Mouse (Mus musculus): Measurements from ENCODE around the gene Tymp. TPM values are rescaled to one million over a fixed set of nuclear protein-coding genes. Genes with fewer than 3 reads are reported as not detected.

The Tymp gene
- polyA plus RNA-seq, 1 experiment from 2014 or later = 0.97 TPM

- Histone ChIP-seq H3K27ac (ENCODE audit: low read length) (no peak overlapping the region), H3K4me1 (ENCODE audit: control insufficient read depth, insufficient read depth, low read length) (no peaks in the 10 kb centered on the region), H3K9me3 (replicated peaks; ENCODE audit: control insufficient read depth, low read length) (no peaks in the 10 kb centered on the region), H3K4me3 (ENCODE audit: low read length) (no peak overlapping the region), H3K27me3 (ENCODE audit: control insufficient read depth, insufficient read depth, low read length) (no peaks in the 10 kb centered on the region), H3K9ac (ENCODE audit: low read length) (no peak overlapping the region), H3K36me3 (ENCODE audit: control insufficient read depth, insufficient read depth) (no peaks in the 10 kb centered on the region), H3K4me2 (ENCODE audit: low read depth, low read length) (no peak overlapping the region)
- WGBS = 47% methylated on average over 1 of the region's 1 CpGs
- no peak for ATAC-seq (replicated peaks; ENCODE audit: extremely low read depth, insufficient read depth, low FRiP score)
Measured at GRCm38 (mm10) chr15:89399716-89400115, 22.9 kb upstream of the Tymp start.

- Histone ChIP-seq H3K4me2 (ENCODE audit: low read depth, low read length) (no peak overlapping the region), H3K9ac (ENCODE audit: low read length) (no peak overlapping the region), H3K36me3 (ENCODE audit: control insufficient read depth, insufficient read depth) (no peaks in the 10 kb centered on the region), H3K27ac (ENCODE audit: low read length) (no peak overlapping the region), H3K4me3 (ENCODE audit: low read length) (no peak overlapping the region), H3K4me1 (ENCODE audit: control insufficient read depth, insufficient read depth, low read length) (no peaks in the 10 kb centered on the region), H3K9me3 (replicated peaks; ENCODE audit: control insufficient read depth, low read length) (no peaks in the 10 kb centered on the region), H3K27me3 (ENCODE audit: control insufficient read depth, insufficient read depth, low read length) (no peaks in the 10 kb centered on the region)
- WGBS = 79% methylated on average over 2 of the region's 2 CpGs
- no peak for ATAC-seq (replicated peaks; ENCODE audit: extremely low read depth, insufficient read depth, low FRiP score)
Measured at GRCm38 (mm10) chr15:89398146-89398545, 21.3 kb upstream of the Tymp start.

- Histone ChIP-seq H3K9me3 (replicated peaks; ENCODE audit: control insufficient read depth, low read length) (no peaks in the 10 kb centered on the region), H3K4me2 (ENCODE audit: low read depth, low read length) (no peak overlapping the region), H3K4me3 (ENCODE audit: low read length) (no peak overlapping the region), H3K4me1 (ENCODE audit: control insufficient read depth, insufficient read depth, low read length) (no peaks in the 10 kb centered on the region), H3K27ac (ENCODE audit: low read length) (no peak overlapping the region), H3K36me3 (ENCODE audit: control insufficient read depth, insufficient read depth) (no peaks in the 10 kb centered on the region), H3K9ac (ENCODE audit: low read length) (no peak overlapping the region), H3K27me3 (ENCODE audit: control insufficient read depth, insufficient read depth, low read length) (no peaks in the 10 kb centered on the region)
- 81% methylated on average over 4 of the region's 4 CpGs for WGBS
- no peak for ATAC-seq (replicated peaks; ENCODE audit: extremely low read depth, insufficient read depth, low FRiP score)
Measured at GRCm38 (mm10) chr15:89396883-89397282, 20.0 kb upstream of the Tymp start.

GRCm38 (mm10) chr15:89390081-89390480 lies 13.2 kb upstream of the Tymp start:
- H3K4me1 ChIP-seq (ENCODE audit: control insufficient read depth, insufficient read depth, low read length) = no peaks in the 10 kb centered on the region
- WGBS = 87% methylated on average over 10 of the region's 10 CpGs
- H3K4me3 ChIP-seq (ENCODE audit: low read length) = no peak overlapping the region
- no peak overlapping the region for H3K27ac ChIP-seq (ENCODE audit: low read length)
- H3K36me3 ChIP-seq (ENCODE audit: control insufficient read depth, insufficient read depth) = no peaks in the 10 kb centered on the region
- no peaks in the 10 kb centered on the region for H3K9me3 ChIP-seq (replicated peaks; ENCODE audit: control insufficient read depth, low read length)
- peaks cover 5% of the 10 kb centered on the region; the same call in 1 of the 2 replicates for H3K27me3 ChIP-seq (ENCODE audit: control insufficient read depth, insufficient read depth, low read length)
- H3K9ac ChIP-seq (ENCODE audit: low read length) = no peak overlapping the region
- no peak overlapping the region for H3K4me2 ChIP-seq (ENCODE audit: low read depth, low read length)
- no peak for ATAC-seq (replicated peaks; ENCODE audit: extremely low read depth, insufficient read depth, low FRiP score)

GRCm38 (mm10) chr15:89387127-89387526 lies 10.3 kb upstream of the Tymp start:
- ATAC-seq (replicated peaks; ENCODE audit: extremely low read depth, insufficient read depth, low FRiP score) = no peak; the same call in 1 of the 2 replicates
- Histone ChIP-seq H3K9me3 (replicated peaks; ENCODE audit: control insufficient read depth, low read length) (no peaks in the 10 kb centered on the region), H3K4me3 (ENCODE audit: low read length) (no peak overlapping the region), H3K4me2 (ENCODE audit: low read depth, low read length) (no peak overlapping the region), H3K27ac (ENCODE audit: low read length) (no peak overlapping the region), H3K36me3 (ENCODE audit: control insufficient read depth, insufficient read depth) (no peaks in the 10 kb centered on the region), H3K9ac (ENCODE audit: low read length) (no peak overlapping the region), H3K4me1 (ENCODE audit: control insufficient read depth, insufficient read depth, low read length) (no peaks in the 10 kb centered on the region), H3K27me3 (ENCODE audit: control insufficient read depth, insufficient read depth, low read length) (peaks cover 5% of the 10 kb centered on the region; the same call in 1 of the 2 replicates)
- 32% methylated on average over 12 of the region's 12 CpGs for WGBS

GRCm38 (mm10) chr15:89384617-89385016 lies 7.8 kb upstream of the Tymp start, which contains the start of gene Klhdc7b:
Gene Klhdc7b, plus strand, starts transcription at chr15:89384917.
- Histone ChIP-seq H3K4me3 (ENCODE audit: low read length) (no peak within 1 kb of the TSS), H3K36me3 (ENCODE audit: control insufficient read depth, insufficient read depth) (no peaks in the 10 kb centered on the region), H3K27ac (ENCODE audit: low read length) (no peak within 1 kb of the TSS), H3K4me2 (ENCODE audit: low read depth, low read length) (no peak within 1 kb of the TSS), H3K4me1 (ENCODE audit: control insufficient read depth, insufficient read depth, low read length) (0 out of 2 replicates have a peak, but pooled peaks cover under 1% of the 10 kb centered on the region), H3K27me3 (ENCODE audit: control insufficient read depth, insufficient read depth, low read length) (peaks cover 8% of the 10 kb centered on the region), H3K9me3 (replicated peaks; ENCODE audit: control insufficient read depth, low read length) (no peaks in the 10 kb centered on the region), H3K9ac (ENCODE audit: low read length) (no peak within 1 kb of the TSS)
- no peak for ATAC-seq (replicated peaks; ENCODE audit: extremely low read depth, insufficient read depth, low FRiP score)
- WGBS = 72% methylated on average over 7 of the region's 7 CpGs

GRCm38 (mm10) chr15:89379429-89379828 lies 2.6 kb upstream of the Tymp start:
- Histone ChIP-seq H3K9ac (ENCODE audit: low read length) (peak overlapping the region; percentile 62), H3K4me3 (ENCODE audit: low read length) (peak overlapping the region; percentile 57), H3K27ac (ENCODE audit: low read length) (no peak overlapping the region), H3K4me1 (ENCODE audit: control insufficient read depth, insufficient read depth, low read length) (peaks cover 15% of the 10 kb centered on the region), H3K27me3 (ENCODE audit: control insufficient read depth, insufficient read depth, low read length) (peaks cover 35% of the 10 kb centered on the region), H3K4me2 (ENCODE audit: low read depth, low read length) (peak overlapping the region; percentile 84), H3K36me3 (ENCODE audit: control insufficient read depth, insufficient read depth) (no peaks in the 10 kb centered on the region), H3K9me3 (replicated peaks; ENCODE audit: control insufficient read depth, low read length) (no peaks in the 10 kb centered on the region)
- no peak for ATAC-seq (replicated peaks; ENCODE audit: extremely low read depth, insufficient read depth, low FRiP score)
- 8% methylated on average over 10 of the region's 10 CpGs for WGBS

- H3K27ac ChIP-seq (ENCODE audit: low read length) = no peak within 1 kb of the TSS
- H3K9me3 ChIP-seq (replicated peaks; ENCODE audit: control insufficient read depth, low read length) = no peaks in the 10 kb centered on the region
- peak within 1 kb of the TSS; percentile 62 for H3K9ac ChIP-seq (ENCODE audit: low read length)
- H3K4me2 ChIP-seq (ENCODE audit: low read depth, low read length) = peak within 1 kb of the TSS; percentile 84
- under 1% methylated on average over 28 of the region's 33 CpGs for WGBS
- ATAC-seq (replicated peaks; ENCODE audit: extremely low read depth, insufficient read depth, low FRiP score) = 0 out of 2 replicates have a peak, but pooled peaks have one; percentile 39
- H3K4me3 ChIP-seq (ENCODE audit: low read length) = peak within 1 kb of the TSS; percentile 57
- H3K36me3 ChIP-seq (ENCODE audit: control insufficient read depth, insufficient read depth) = no peaks in the 10 kb centered on the region
- peaks cover 19% of the 10 kb centered on the region for H3K4me1 ChIP-seq (ENCODE audit: control insufficient read depth, insufficient read depth, low read length)
- peaks cover 35% of the 10 kb centered on the region for H3K27me3 ChIP-seq (ENCODE audit: control insufficient read depth, insufficient read depth, low read length)
Measured at GRCm38 (mm10) chr15:89378831-89379401, 2.1 kb upstream of the Tymp start, which contains the start of gene Odf3b. Gene Odf3b, minus strand, starts transcription at chr15:89379282.

- Histone ChIP-seq H3K27ac (ENCODE audit: low read length) (no peak overlapping the region), H3K4me1 (ENCODE audit: control insufficient read depth, insufficient read depth, low read length) (peaks cover 21% of the 10 kb centered on the region), H3K9me3 (replicated peaks; ENCODE audit: control insufficient read depth, low read length) (no peaks in the 10 kb centered on the region), H3K27me3 (ENCODE audit: control insufficient read depth, insufficient read depth, low read length) (peaks cover 35% of the 10 kb centered on the region), H3K4me3 (ENCODE audit: low read length) (peak overlapping the region; percentile 57), H3K9ac (ENCODE audit: low read length) (peak overlapping the region; percentile 62), H3K36me3 (ENCODE audit: control insufficient read depth, insufficient read depth) (no peaks in the 10 kb centered on the region), H3K4me2 (ENCODE audit: low read depth, low read length) (peak overlapping the region; percentile 84)
- ATAC-seq (replicated peaks; ENCODE audit: extremely low read depth, insufficient read depth, low FRiP score) = no peak
- WGBS = 16% methylated on average over 39 of the region's 46 CpGs
Measured at GRCm38 (mm10) chr15:89377938-89378828, 1.3 kb upstream of the Tymp start.
